Mouse (Mus musculus) midbrain, postnatal 0 days (tissue): ENCODE results near the gene Rxrb. TPM values are rescaled to one million over a fixed set of nuclear protein-coding genes. Genes with fewer than 3 reads are reported as not detected.

Source experiments
- ATAC-seq: fragments of 200-750 bp; cut with Nextera tagmentation; 2 replicates; pipeline ENCODE4 v1.8.0; 2017; ENCODE audit warnings: moderate number of reproducible peaks, mild to moderate bottlenecking, moderate TSS enrichment, moderate library complexity; ENCODE audit not compliant: low FRiP score
- DNase-seq: peaks from one replicate; pipeline ENCODE4 v3.0.0-alpha.2; 2015; ENCODE audit warnings: low spot score
- H3K27ac ChIP-seq: fragments of 300-500 bp; sonication (generic); 2 replicates; pipeline ENCODE4 v1.5.1; 2014; ENCODE audit warnings: low read depth, mild to moderate bottlenecking, low read length, mixed read lengths
- H3K27me3 ChIP-seq: fragments of 300-500 bp; sonication (generic); 2 replicates; pipeline ENCODE4 v1.6.1; 2014; ENCODE audit warnings: low read length, control low read depth, mixed read lengths; ENCODE audit not compliant: insufficient read depth
- H3K36me3 ChIP-seq: fragments of 300-500 bp; sonication (generic); 2 replicates; pipeline ENCODE4 v1.6.1; 2014; ENCODE audit warnings: low read length, control low read depth, mixed read lengths; ENCODE audit not compliant: insufficient read depth
- H3K4me1 ChIP-seq: fragments of 300-500 bp; sonication (generic); 2 replicates; pipeline ENCODE4 v1.6.1; 2014; ENCODE audit warnings: mild to moderate bottlenecking, control low read depth, antibody characterized with exemption, low read length, mixed read lengths; ENCODE audit not compliant: insufficient read depth
- H3K4me2 ChIP-seq: fragments of 300-500 bp; sonication (generic); 2 replicates; pipeline ENCODE4 v1.6.1; 2014; ENCODE audit warnings: low read depth, mild to moderate bottlenecking, low read length, mixed read lengths; ENCODE audit not compliant: poor library complexity, severe bottlenecking
- H3K4me3 ChIP-seq: fragments of 300-500 bp; sonication (generic); 2 replicates; pipeline ENCODE4 v1.5.1; 2014; ENCODE audit warnings: low read depth, mild to moderate bottlenecking, low read length, moderate library complexity
- H3K9ac ChIP-seq: fragments of 300-500 bp; sonication (generic); replicated peaks from 2 replicates; pipeline ENCODE4 v1.6.1; 2014; ENCODE audit warnings: mild to moderate bottlenecking, low read length, moderate library complexity, mixed read lengths; ENCODE audit not compliant: poor library complexity, severe bottlenecking
- H3K9me3 ChIP-seq: fragments of 300-500 bp; sonication (generic); 2 replicates; pipeline ENCODE4 v1.6.1; 2016; ENCODE audit warnings: low read length, control low read depth
- CTCF ChIP-seq: IDR thresholded peaks from 2 replicates; pipeline ENCODE4 v1.5.1; 2016; ENCODE audit warnings: antibody characterized with exemption, mild to moderate bottlenecking
- WGBS: fragments of 180-500 bp; shearing (Covaris S2); extraction: QIAGEN DNeasy Blood & Tissue Kit; methylation state at CpG from one replicate; pipeline ENCODE4 v1.1.7; 2014; 5-methylcytosine and 5-hydroxymethylcytosine counted together
- polyA plus RNA-seq: library from polyadenylated mRNA; unstranded; fragments of >200 nt; fragmentation: Nextera tagmentation; extraction: Ambion mirVana; gene quantifications from 2 replicates; pipeline ENCODE4 v1.2.1, GENCODE M21; 2015
- total RNA-seq: library from RNA; depleted of rRNA; stranded (reverse); fragments of >200 nt; gene quantifications from 2 replicates; pipeline ENCODE4 v1.2.3, GENCODE M21; 2014

The Rxrb gene
- total and polyA plus RNA-seq, 2 experiments from 2014 or later: 53.7 to 61.2 TPM

DNA sequence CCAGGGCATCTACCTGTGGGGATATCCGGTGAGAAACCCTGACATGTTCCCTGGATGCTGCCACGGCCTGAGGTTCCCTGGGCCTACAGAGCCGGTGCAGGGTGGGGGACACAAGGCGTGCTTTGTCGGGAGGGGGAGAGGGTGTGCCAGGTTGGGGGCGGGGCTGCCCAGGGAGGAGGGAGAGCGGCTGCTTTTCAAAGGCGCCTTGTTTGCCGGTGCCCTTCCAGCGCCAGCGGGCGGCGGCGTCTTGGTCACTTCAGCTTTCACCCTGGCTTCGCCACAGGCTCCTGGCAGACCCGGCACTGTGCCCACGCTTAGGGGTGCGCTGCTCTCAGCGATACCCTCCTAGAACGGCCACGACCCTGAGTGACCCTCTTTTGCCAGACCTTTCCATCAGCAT lies 6.8 kb downstream of the Rxrb start:
- WGBS: 16% methylated on average over 20 of the region's 21 CpGs
- H3K27me3 ChIP-seq: no peaks in the 10 kb centered on the region
- TF ChIP-seq CTCF: no peak
- no peaks in the 10 kb centered on the region for H3K9me3 ChIP-seq
- H3K36me3 ChIP-seq: peaks cover 24% of the 10 kb centered on the region
- H3K27ac ChIP-seq: no peak overlapping the region
- no peaks in the 10 kb centered on the region for H3K4me1 ChIP-seq
- 0 out of 2 replicates have a peak overlapping the region, but pooled peaks have one; percentile 39 for H3K9ac ChIP-seq
- DNase-seq (peak; percentile 51), ATAC-seq (no peak)
- peak overlapping the region; percentile 28 for H3K4me3 ChIP-seq
- peak overlapping the region; percentile 49 for H3K4me2 ChIP-seq

DNA sequence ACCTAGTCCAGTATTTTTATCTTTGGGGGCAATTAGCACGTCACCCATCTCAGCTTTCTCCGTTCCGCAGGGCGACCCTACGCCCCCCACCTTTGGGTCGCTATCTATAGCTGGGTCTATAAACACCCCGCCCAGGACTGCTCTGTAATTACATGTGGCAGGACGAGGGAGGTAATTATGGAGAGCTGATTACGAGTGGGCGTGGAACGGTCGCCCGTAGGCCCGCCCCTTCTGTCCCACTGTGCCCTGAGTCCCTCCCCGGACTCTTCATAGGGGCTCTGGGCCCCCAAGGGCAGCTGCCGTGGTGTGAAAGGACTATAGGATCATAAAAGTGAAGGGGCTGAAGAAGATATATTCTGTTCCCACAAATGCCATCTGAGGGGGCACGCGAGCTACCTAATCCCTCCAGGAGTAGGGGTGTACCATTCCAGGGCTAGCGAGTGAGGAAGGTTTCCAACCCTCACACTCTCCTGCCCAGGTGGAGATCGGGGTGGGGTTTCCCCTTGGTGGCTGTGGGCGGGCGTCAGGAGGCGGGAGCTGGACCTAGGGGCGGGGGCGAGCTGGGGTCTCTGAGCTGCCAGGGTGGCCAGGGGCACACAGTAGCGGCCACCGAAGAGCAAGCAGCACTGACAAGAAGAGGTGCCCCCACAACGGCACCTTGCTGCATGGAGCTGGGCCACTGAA lies 7.4 kb downstream of the Rxrb start, which contains the start of gene Col11a2:
Gene Col11a2 (plus strand): TSS at position 560 of the 684 bp plus-strand sequence.
- Histone ChIP-seq H3K27ac (no peak within 1 kb of the TSS), H3K9ac (peak within 1 kb of the TSS; percentile 39; the same call in 1 of the 2 replicates), H3K27me3 (no peaks in the 10 kb centered on the region), H3K9me3 (no peaks in the 10 kb centered on the region), H3K4me2 (peak within 1 kb of the TSS; percentile 49), H3K4me1 (no peaks in the 10 kb centered on the region), H3K4me3 (peak within 1 kb of the TSS; percentile 28), H3K36me3 (peaks cover 24% of the 10 kb centered on the region)
- DNase-seq: peak; percentile 26
- peak; percentile 35; the same call in 1 of the 2 replicates for ATAC-seq
- peak; percentile 36 for TF ChIP-seq CTCF
- WGBS: 12% methylated on average over 28 of the region's 28 CpGs

DNA sequence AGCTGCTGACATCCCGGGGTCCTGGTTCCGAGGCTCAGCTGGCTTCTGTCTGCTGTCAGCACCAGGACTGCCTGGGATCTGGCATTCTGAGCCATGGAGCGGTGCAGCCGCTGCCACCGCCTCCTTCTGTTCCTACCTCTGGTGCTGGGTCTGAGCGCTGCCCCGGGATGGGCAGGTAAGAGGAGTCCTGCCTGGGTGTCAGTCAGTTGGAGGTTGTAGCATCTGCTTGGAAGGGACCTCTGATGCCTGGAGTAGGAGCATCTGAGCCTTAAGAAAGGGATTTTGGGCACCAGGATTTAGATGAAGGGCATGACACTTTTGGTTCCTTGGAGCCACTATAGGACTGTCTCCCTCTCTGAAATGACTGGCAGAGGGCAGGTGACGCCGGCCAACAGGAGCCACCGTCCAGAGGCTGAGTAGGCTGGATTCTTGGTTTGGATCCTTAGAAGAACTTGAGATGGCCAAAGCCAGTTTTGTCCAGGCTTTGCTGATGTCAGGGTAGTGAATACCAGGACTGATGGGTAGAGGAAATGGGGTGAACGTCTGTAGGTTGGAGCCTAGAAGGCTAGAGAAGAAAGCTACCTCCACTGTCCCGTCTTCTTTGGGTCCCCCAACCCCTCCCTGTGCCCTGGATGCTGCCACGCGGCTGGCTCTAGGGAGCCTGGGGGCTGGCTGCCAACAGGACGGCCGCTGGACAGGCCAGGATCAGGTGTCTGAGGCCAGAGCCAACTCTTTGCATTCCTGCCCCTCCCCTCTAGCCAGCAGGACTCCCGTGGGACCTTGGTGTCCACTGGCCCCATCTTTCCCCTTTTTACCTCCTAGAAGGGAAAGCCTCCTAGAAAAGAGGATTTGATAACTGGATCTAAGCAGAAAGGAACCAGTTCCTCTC lies 8.2 kb downstream of the Rxrb start:
- no peak for TF ChIP-seq CTCF
- H3K9me3 ChIP-seq: no peaks in the 10 kb centered on the region
- WGBS: 34% methylated on average over 17 of the region's 17 CpGs
- DNase-seq (peak; percentile 33), ATAC-seq (no peak)
- H3K4me1 ChIP-seq: no peaks in the 10 kb centered on the region
- H3K27ac ChIP-seq: no peak overlapping the region
- H3K27me3 ChIP-seq: no peaks in the 10 kb centered on the region
- peak overlapping the region; percentile 49 for H3K4me2 ChIP-seq
- peaks cover 24% of the 10 kb centered on the region for H3K36me3 ChIP-seq
- peak overlapping the region; percentile 28 for H3K4me3 ChIP-seq
- H3K9ac ChIP-seq: peak overlapping the region; percentile 39; the same call in 1 of the 2 replicates

DNA sequence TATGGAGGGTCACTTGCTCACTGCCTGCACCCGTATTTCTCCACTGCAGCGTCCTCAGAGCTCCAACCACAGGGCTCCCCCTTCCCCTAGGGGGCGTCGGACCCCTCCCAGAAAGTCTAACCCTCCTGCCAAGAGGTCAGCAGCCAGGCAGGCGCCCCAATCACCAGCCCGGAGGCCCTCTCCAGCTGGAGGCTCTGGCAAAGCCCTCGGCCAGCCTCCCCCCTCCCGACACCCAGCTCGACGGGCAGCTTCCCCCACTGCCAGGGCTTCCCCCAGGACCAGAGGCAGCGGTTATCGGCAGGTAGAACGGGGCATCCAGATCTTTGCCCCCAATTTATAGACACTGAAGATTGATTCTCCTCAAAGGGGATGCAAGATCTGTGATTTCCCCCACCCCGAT lies 14.3 kb downstream of the Rxrb start:
- Histone ChIP-seq H3K27me3 (no peaks in the 10 kb centered on the region), H3K9me3 (no peaks in the 10 kb centered on the region), H3K9ac (no peak overlapping the region), H3K27ac (no peak overlapping the region), H3K36me3 (no peaks in the 10 kb centered on the region), H3K4me1 (no peaks in the 10 kb centered on the region), H3K4me3 (no peak overlapping the region), H3K4me2 (no peak overlapping the region)
- DNase-seq: no peak
- TF ChIP-seq CTCF: no peak
- ATAC-seq: no peak
- 79% methylated on average over 14 of the region's 14 CpGs for WGBS

DNA sequence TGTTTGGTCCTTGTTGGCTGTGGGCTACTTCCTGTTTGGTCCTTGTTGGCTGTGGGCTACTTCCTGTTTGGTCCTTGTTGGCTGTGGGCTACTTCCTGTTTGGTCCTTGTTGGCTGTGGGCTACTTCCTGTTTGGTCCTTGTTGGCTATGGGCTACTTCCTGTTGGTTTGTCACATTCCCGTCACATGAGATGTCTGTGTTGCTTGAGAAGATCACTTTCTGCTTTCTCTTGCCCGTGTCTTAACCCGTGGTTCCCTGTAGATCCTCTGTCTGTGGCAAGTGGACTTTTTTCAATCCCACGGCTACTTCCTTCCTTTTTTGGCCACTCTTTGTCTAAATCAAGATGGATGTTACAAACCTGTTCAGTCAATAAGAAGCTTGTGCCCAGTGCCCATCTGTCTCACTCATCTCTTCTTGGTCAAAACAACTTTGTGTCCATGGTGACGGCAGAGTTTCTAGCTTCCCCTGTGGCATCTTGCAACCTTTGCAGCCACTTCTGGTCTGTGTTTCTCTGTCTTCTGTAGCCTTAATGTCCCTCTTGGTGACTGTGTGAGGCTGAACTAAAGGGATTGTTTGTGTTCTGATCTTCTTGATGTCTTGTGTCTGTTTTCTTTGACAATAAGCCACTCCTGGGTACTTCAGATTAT lies 15.9 kb downstream of the Rxrb start:
- H3K27me3 ChIP-seq: no peaks in the 10 kb centered on the region
- H3K4me2 ChIP-seq: no peak overlapping the region
- no peak overlapping the region for H3K4me3 ChIP-seq
- no peak for ATAC-seq
- no peak overlapping the region for H3K27ac ChIP-seq
- no peaks in the 10 kb centered on the region for H3K9me3 ChIP-seq
- no peaks in the 10 kb centered on the region for H3K4me1 ChIP-seq
- WGBS: 93% methylated on average over 5 of the region's 5 CpGs
- DNase-seq: no peak
- no peak for TF ChIP-seq CTCF
- no peak overlapping the region for H3K9ac ChIP-seq
- 0 out of 2 replicates have a peak, but pooled peaks cover 3% of the 10 kb centered on the region for H3K36me3 ChIP-seq
